Mouse (Mus musculus) olfactory bulb, adult 2 months (tissue): Measurements from ENCODE around the gene Abat.

Source experiments
- CTCF ChIP-seq: fragments of 200-500 bp; IDR thresholded peaks from 2 replicates; pipeline ENCODE4 v1.5.1; 2012; ENCODE audit warnings: low read depth, mild to moderate bottlenecking, low read length, moderate library complexity; ENCODE audit not compliant: insufficient read depth
- POLR2A ChIP-seq: fragments of 200-500 bp; IDR thresholded peaks from 2 replicates; pipeline ENCODE4 v1.6.1; 2012; ENCODE audit warnings: mild to moderate bottlenecking, low read depth, low read length, moderate library complexity; ENCODE audit not compliant: insufficient read depth

DNA sequence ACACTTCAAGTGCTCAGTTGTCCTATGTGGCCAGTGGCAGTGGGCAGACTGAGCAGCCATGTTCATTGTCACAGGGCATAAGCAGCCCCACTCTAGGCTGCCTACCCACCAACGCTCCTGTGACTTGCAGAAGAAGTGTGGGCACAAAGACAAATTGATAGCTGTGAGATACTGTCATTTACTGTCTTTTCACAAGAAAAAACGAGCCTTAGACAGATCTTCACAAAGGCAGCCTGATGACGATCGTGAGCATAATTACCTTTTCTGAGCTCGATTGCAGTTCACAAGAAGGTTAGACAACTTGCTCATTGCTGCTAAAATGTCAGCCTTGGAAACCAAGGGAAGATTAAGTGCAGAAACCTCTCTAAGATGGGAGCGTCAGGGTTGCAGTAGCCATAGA lies 141.9 kb downstream of the Abat start:
- no peak for TF ChIP-seq CTCF
- TF ChIP-seq POLR2A, result no peak
